Mouse (Mus musculus): Measurements from ENCODE around the gene Plxna1.

Gene Plxna1

DNA sequence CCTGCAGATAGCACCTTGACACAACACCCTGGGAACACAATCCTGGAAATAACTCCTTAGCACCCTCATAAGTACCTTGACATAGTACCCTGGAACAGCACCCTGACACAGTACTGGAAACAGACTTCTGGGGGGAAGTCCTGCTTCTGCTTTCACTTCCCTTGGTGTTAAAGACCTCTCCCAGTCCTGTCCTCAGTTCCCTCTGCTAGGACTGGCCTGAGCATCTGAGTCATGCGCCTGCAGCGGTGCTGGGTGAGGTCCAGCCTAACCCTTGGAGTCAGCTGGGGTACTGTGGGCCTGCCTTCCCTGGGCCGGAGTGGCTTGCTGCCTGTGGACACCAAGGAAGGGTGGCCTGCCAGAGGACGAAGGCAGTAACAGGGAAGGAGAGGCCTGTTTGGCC lies 81.9 kb downstream of the Plxna1 start:
- DNase-seq: no peak

DNA sequence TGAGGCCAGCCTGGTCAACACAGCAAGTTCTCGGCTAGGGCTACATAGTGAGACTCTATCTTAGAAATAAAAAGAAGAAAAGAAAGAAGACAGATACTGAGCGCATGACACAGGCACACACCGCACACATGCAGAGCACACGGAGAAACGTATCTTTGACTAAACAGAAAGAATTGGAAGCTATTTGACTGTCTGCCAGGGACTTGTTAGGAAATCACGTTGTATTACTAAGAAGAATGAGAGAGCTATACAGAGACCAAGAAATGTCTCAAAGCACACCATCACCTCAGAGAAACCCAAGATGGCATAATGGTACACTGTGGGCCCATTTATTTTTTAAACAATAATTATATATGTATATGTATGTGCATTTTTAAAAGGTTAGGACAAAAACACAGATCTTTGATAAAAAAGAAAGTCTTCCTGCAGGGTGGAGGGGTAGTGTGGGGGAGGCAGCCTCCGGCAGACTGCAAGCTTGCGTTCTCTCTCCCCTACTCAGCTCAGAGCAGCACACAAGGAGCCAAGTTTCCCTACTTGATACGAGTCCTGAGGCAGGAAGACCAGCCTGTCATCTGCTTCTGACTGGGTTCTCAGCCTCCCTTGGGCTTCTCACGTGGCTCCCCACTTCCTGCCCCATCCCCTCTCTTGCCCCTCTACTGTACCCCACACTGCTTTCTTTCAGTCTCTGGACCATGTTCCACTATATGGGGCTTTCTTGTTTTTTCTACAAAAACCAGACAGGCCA lies 90.5 kb downstream of the Plxna1 start:
- no peak for DNase-seq

- DNase-seq: no peak
Observed at GRCm38 (mm10) chr6:89267181-89267580, 95.2 kb downstream of the Plxna1 start.
